Mouse (Mus musculus) Patski (cell line): ENCODE measurements around the gene Vgll3. TPM values are rescaled to one million over a fixed set of nuclear protein-coding genes. Genes with fewer than 3 reads are reported as not detected.
A peak's percentile ranks its signal among the peaks of the same experiment; 100 is the strongest.

Experiments
- ATAC-seq: fragments of 100-300 bp; one replicate; pipeline ENCODE4 v1.8.0; 2021
- CTCF ChIA-PET: fragments of 350-600 bp; sonication (Branson Sonifier 250); formaldehyde crosslinking; loops from one replicate; lab custom pipeline; 2022; ENCODE audit warnings: inconsistent platforms; lab: Charles Lee
- POLR2A ChIA-PET: fragments of 350-600 bp; sonication (Branson Sonifier 250); formaldehyde crosslinking; loops from one replicate; lab custom pipeline; 2022; ENCODE audit warnings: antibody characterized with exemption, inconsistent platforms; lab: Charles Lee
- DNase-seq: peaks from one replicate; pipeline ENCODE4 v3.0.0-alpha.2; 2011; ENCODE audit warnings: low read depth, low spot score
- H3K27me3 ChIP-seq: fragments of 371-371 bp; one replicate; pipeline ENCODE4 v1.5.1; 2021
- CTCF ChIP-seq: fragments of 100-300 bp; IDR thresholded peaks from one replicate; pipeline ENCODE4 v1.5.1; 2021
- in situ Hi-C: fragments of 300-500 bp; cut with MboI; formaldehyde crosslinking; loops from 3 replicates; pipeline ENCODE4 v1.11.1; 2018; ENCODE audit warnings: low pct_unique_long_range_greater_than_20kb, mixed read lengths
- polyA plus RNA-seq: library from polyadenylated mRNA; unstranded; gene quantifications from one replicate; pipeline ENCODE4 v1.2.3, GENCODE M21; 2021

Gene Vgll3
- 57.7 TPM for polyA plus RNA-seq

DNA sequence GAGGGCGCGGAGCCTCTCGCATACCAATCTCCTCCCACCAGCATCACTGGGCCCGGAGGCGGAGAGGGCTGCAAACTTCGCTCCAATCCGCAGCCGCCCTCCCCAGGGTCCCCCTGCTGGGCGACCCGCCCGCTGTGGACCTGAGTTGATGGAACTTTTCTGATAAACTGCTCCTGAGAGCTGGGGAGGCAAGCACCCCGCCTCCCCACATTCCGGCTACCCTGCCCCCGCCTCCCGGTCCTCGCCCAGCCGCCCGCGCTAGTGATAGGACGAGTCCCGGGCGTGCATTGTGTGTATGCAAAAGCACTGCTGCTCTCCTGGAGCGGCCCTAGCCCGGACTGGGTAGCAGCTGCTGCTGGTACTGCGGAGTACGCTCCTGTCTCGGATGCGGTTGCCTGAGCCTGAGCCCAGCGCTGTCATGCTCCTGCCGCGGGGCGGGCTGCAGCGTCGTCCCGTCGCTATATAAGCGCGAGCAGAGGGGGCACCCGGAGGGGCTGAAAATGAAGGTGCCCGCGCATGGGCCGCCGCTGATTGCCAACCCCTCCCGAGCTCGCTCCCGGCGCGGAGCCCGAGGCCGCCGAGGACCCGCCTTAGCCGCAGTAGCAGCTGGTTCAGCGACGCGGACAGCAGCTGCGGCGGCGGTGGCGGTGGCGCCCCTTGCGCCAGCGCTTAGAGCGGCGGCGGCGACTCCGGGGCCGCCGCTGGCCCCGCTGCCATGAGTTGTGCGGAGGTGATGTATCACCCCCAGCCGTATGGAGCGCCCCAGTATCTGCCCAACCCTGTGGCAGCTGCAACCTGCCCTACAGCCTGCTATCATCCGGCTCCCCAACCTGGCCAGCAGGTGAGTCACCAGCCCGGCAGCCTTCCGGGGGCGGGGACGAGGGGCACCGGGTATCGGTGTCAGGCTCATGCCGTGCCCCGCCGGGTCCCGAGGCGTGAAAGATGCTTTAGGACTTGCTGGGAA, at the start of gene Vgll3:
Vgll3 (plus strand) TSS at position 340 of the 964 bp plus-strand sequence.
- DNase-seq (no peak), ATAC-seq (peak; percentile 87)
- ChIA-PET POLR2A (interaction anchor here (0.8 kb wide), 1 partner anchor 13 kb away, joined by 4 read pairs; no protein-coding TSS in a partner anchor), CTCF (interaction anchor here (0.9 to 2.5 kb wide), 3 partner anchors 10 to 191 kb away, joined by 3 to 12 read pairs (median 3); no protein-coding TSS in a partner anchor)
- in situ Hi-C loops: loop anchor here (25.0 kb wide), 1 partner anchor 953 kb away; the partner anchor contains the start of genes Cggbp1 and Zfp654
- peak; percentile 55 for TF ChIP-seq CTCF
- H3K27me3 ChIP-seq: no peaks in the 10 kb centered on the region

DNA sequence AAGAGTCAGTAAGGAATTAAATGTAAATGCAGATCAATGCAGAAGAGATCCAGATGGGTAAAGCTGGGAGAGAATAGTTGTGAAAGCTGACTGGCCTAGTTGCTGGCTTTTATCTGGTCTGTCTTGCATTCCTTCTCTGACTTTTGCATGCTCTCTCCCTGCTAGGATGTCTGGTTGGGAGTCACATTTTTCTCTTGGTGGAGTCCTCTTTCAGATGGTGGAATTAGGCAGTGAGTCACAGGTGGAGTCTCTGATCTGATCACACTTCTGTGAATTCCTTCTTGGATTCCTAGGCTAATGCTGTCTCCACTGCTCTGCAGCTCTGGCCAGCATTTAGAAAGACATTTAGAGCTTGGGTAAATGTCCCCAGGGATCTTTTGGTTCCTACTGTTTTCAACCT, 49.1 kb upstream of the Vgll3 start:
- no peak for TF ChIP-seq CTCF
- ChIA-PET POLR2A (no interaction called here), CTCF (interaction anchor here (1.8 kb wide), 1 partner anchor 19 kb away, joined by 6 read pairs; no protein-coding TSS in a partner anchor)
- ATAC-seq (no peak), DNase-seq (no peak)
- no peaks in the 10 kb centered on the region for H3K27me3 ChIP-seq
- in situ Hi-C loops: no loop called here

GRCm38 (mm10) chr16:65785959-65786358, 29.1 kb upstream of the Vgll3 start:
- POLR2A ChIA-PET: no interaction called here
- no peak for ATAC-seq
- H3K27me3 ChIP-seq: no peaks in the 10 kb centered on the region
- CTCF ChIA-PET: interaction anchor here (0.7 to 3.2 kb wide), 10 partner anchors 9 to 230 kb away, joined by 3 to 15 read pairs (median 6); no protein-coding TSS in a partner anchor
- TF ChIP-seq CTCF: peak; percentile 57
- in situ Hi-C loops: no loop called here
- DNase-seq: no peak

- in situ Hi-C loops: loop anchor here (25.0 kb wide), 1 partner anchor 954 kb away; the partner anchor contains the start of genes Cggbp1 and Zfp654
- no peak for DNase-seq
- no peak for TF ChIP-seq CTCF
- ATAC-seq: no peak
- ChIA-PET CTCF (interaction anchor here (0.8 to 2.5 kb wide), 5 partner anchors 9 to 190 kb away, joined by 3 to 12 read pairs (median 3); no protein-coding TSS in a partner anchor), POLR2A (interaction anchor here (0.8 to 1.4 kb wide), 3 partner anchors 11 to 28 kb away, joined by 4 to 5 read pairs (median 5); no protein-coding TSS in a partner anchor)
- H3K27me3 ChIP-seq: no peaks in the 10 kb centered on the region
Measured at GRCm38 (mm10) chr16:65816059-65816458, 1.0 kb downstream of the Vgll3 start.

DNA sequence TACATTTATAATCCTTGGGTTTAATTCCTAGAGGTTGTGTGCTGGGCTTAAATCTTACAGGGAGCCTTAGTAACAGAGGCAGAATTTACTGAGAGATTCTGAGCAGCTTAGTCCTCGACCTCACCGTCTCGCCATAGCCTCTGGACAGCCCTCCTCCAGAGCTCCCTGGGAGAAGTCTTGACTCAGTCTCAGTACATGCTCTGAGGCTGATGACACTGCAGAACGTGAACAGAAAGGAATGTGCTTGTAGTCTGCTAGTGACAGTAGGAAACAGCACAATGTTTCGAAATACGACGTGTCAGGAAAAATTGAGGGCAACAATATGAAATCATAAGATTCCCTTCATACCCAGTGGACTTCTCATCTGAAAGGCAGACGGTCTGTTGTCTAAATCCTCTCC, 3.7 kb downstream of the Vgll3 start:
- DNase-seq: no peak
- POLR2A ChIA-PET: no interaction called here
- ATAC-seq: peak; percentile 64
- no peaks in the 10 kb centered on the region for H3K27me3 ChIP-seq
- in situ Hi-C loops: loop anchor here (25.0 kb wide), 1 partner anchor 956 kb away; the partner anchor contains the start of genes Cggbp1 and Zfp654
- TF ChIP-seq CTCF: no peak
- CTCF ChIA-PET: interaction anchor here (0.9 to 2.5 kb wide), 5 partner anchors 10 to 196 kb away, joined by 3 to 10 read pairs (median 4); no protein-coding TSS in a partner anchor

DNA sequence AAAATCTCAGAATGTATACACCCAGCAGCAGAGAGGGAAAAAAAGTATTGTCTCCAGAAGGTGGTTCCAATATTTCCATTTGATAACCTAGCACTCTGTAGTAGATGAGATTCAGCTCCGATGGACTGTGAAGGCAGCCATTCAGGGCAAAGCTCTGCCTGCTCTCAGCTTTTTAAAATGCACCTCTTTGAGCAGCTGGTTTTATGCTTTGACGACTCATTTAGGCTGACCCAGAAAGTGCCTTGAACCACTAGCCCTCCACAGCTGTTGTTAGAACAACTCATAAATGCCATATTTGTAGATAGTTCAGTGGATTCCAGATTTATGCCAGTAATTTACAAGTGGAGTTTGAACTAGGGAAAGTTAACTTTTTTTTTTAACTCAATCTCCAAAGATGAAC, 5.7 kb downstream of the Vgll3 start:
- ChIA-PET POLR2A (interaction anchor here (0.5 kb wide), 1 partner anchor 53 kb away, joined by 3 read pairs; no protein-coding TSS in a partner anchor), CTCF (interaction anchor here (1.4 kb wide), 1 partner anchor 29 kb away, joined by 3 read pairs; no protein-coding TSS in a partner anchor)
- DNase-seq (no peak), ATAC-seq (no peak)
- in situ Hi-C loops: loop anchor here (25.0 kb wide), 1 partner anchor 959 kb away; the partner anchor contains the start of genes Cggbp1 and Zfp654
- no peak for TF ChIP-seq CTCF
- no peaks in the 10 kb centered on the region for H3K27me3 ChIP-seq

GRCm38 (mm10) chr16:65823721-65824120, 8.7 kb downstream of the Vgll3 start:
- TF ChIP-seq CTCF: no peak
- DNase-seq (no peak), ATAC-seq (peak; percentile 64)
- H3K27me3 ChIP-seq: no peaks in the 10 kb centered on the region
- ChIA-PET CTCF (interaction anchor here (1.4 to 3.0 kb wide), 3 partner anchors 9 to 20 kb away, joined by 3 to 12 read pairs (median 6); partner anchors contain the start of gene Vgll3), POLR2A (no interaction called here)
- in situ Hi-C loops: loop anchor here (25.0 kb wide), 1 partner anchor 961 kb away; the partner anchor contains the start of genes Cggbp1 and Zfp654

GRCm38 (mm10) chr16:65828141-65828565, 13.1 kb downstream of the Vgll3 start:
- CTCF ChIA-PET: interaction anchor here (1.3 to 1.4 kb wide), 2 partner anchors 9 to 16 kb away, joined by 3 to 5 read pairs; no protein-coding TSS in a partner anchor
- in situ Hi-C loops: no loop called here
- ATAC-seq (no peak), DNase-seq (no peak)
- no peak for TF ChIP-seq CTCF
- POLR2A ChIA-PET: interaction anchor here (1.3 kb wide), 1 partner anchor 12 kb away, joined by 4 read pairs; no protein-coding TSS in a partner anchor
- H3K27me3 ChIP-seq: no peaks in the 10 kb centered on the region

GRCm38 (mm10) chr16:65829096-65829495, 14.0 kb downstream of the Vgll3 start:
- POLR2A ChIA-PET: interaction anchor here (1.1 to 1.3 kb wide), 2 partner anchors 10 to 13 kb away, joined by 3 to 4 read pairs; no protein-coding TSS in a partner anchor

More at GRCm38 (mm10) chr16:65829096-65829495, 14.0 kb downstream of the Vgll3 start:
- no peak for ATAC-seq
- no peak for TF ChIP-seq CTCF
- H3K27me3 ChIP-seq: no peaks in the 10 kb centered on the region
- DNase-seq: no peak
- CTCF ChIA-PET: interaction anchor here (1.3 to 1.4 kb wide), 2 partner anchors 10 to 15 kb away, joined by 3 to 5 read pairs; no protein-coding TSS in a partner anchor
- in situ Hi-C loops: no loop called here
